Mouse (Mus musculus) MEL (cell line): ENCODE data around the gene Spats1.

Experiments
- CTCF ChIP-seq, 3 experiments: IDR thresholded peaks in 2 of 3; conservative IDR thresholded peaks in 1 of 3; 2 replicates each; pipeline ENCODE4 v1.5.1; 2011 to 2012; ENCODE audit warnings: low read length in 3 of 3, low read depth in 2 of 3, mild to moderate bottlenecking in 2 of 3, improper control_type of control experiment in 1 of 3, inconsistent platforms in 1 of 3, mixed read lengths in 1 of 3, moderate library complexity in 1 of 3; ENCODE audit not compliant: control insufficient read depth in 1 of 3, insufficient read depth in 1 of 3, poor library complexity in 1 of 3, severe bottlenecking in 1 of 3
- E2F4 ChIP-seq: IDR thresholded peaks from 2 replicates; pipeline ENCODE4 v1.6.1; 2011; ENCODE audit warnings: low read depth, low read length, improper control_type of control experiment, borderline replicate concordance
- MAZ ChIP-seq: IDR thresholded peaks from 2 replicates; pipeline ENCODE4 v1.6.1; 2012; ENCODE audit warnings: low read depth, mild to moderate bottlenecking, inconsistent platforms, low read length, improper control_type of control experiment
- SMC3 ChIP-seq: IDR thresholded peaks from 2 replicates; pipeline ENCODE4 v1.6.1; 2011; ENCODE audit warnings: low read depth, low read length, improper control_type of control experiment
- TBP ChIP-seq: IDR thresholded peaks from 2 replicates; pipeline ENCODE4 v1.8.0; 2011; ENCODE audit warnings: low read depth, low read length, improper control_type of control experiment
- ZC3H11A ChIP-seq: IDR thresholded peaks from 2 replicates; pipeline ENCODE4 v1.6.1; 2012; ENCODE audit warnings: low read depth, mild to moderate bottlenecking, inconsistent platforms, low read length, improper control_type of control experiment
- ZKSCAN1 ChIP-seq: IDR thresholded peaks from 2 replicates; pipeline ENCODE4 v1.6.1; 2012; ENCODE audit warnings: low read depth, mild to moderate bottlenecking, inconsistent platforms, low read length, improper control_type of control experiment, moderate library complexity
- ZMIZ1 ChIP-seq: IDR thresholded peaks from 2 replicates; pipeline ENCODE4 v1.6.1; 2012; ENCODE audit warnings: low read depth, mild to moderate bottlenecking, inconsistent platforms, low read length, improper control_type of control experiment, moderate library complexity
- ZNF384 ChIP-seq: IDR thresholded peaks from 2 replicates; pipeline ENCODE4 v1.6.1; 2012; ENCODE audit warnings: low read depth, mild to moderate bottlenecking, inconsistent platforms, low read length, improper control_type of control experiment

- no peak for TF ChIP-seq CTCF (IDR thresholded peaks at IDR 0.05 in 2 of 3, conservative IDR thresholded peaks at IDR 0.05 in 1 of 3; ENCODE audit: control insufficient read depth in 1 of 3, insufficient read depth in 1 of 3, low read depth in 2 of 3, low read length in 3 of 3, poor library complexity in 1 of 3, severe bottlenecking in 1 of 3)
- no peak for TF ChIP-seq SMC3
- no peak for TF ChIP-seq E2F4
- TF ChIP-seq ZMIZ1: no peak
- no peak for TF ChIP-seq ZC3H11A
- TF ChIP-seq MAZ: no peak
- TF ChIP-seq ZNF384: no peak
- no peak for TF ChIP-seq TBP
- TF ChIP-seq ZKSCAN1: no peak
These were observed 28.2 kb downstream of the Spats1 start for GRCm38 (mm10) chr17:45447063-45447462.
